Mouse (Mus musculus): ENCODE data around the gene Ntm.
A peak's percentile ranks its signal among the peaks of the same experiment; 100 is the strongest.

- TF ChIP-seq POLR2A (IDR thresholded peaks at IDR 0.05; ENCODE audit: insufficient read depth, low read depth, low read length) (no peak), CTCF (IDR thresholded peaks at IDR 0.05) (peak; percentile 60)
Measured at GRCm38 (mm10) chr9:29250813-29251212, 712.1 kb downstream of the Ntm start.

Data from heart, adult 2 months (tissue).